Mouse (Mus musculus): ENCODE results near the gene Grip1.

- TF ChIP-seq CTCF (IDR thresholded peaks at IDR 0.05; ENCODE audit: borderline replicate concordance, insufficient read depth, low read length) (no peak), POLR2A (IDR thresholded peaks at IDR 0.05; ENCODE audit: low read depth, low read length) (no peak)
These were observed 143.2 kb downstream of the Grip1 start for GRCm38 (mm10) chr10:119596822-119597221.
